Mouse (Mus musculus): ENCODE results near the gene Pcbp1.
"Not testable (repeated sequence)": the region's sequence is repeated elsewhere in the genome, so short reads cannot be mapped to it uniquely, and the experiment has no call there.

Gene Pcbp1

GRCm38 (mm10) chr6:86494767-86495166, 31.4 kb downstream of the Pcbp1 start:
- DNase-seq (ENCODE audit: low spot score): no peak

GRCm38 (mm10) chr6:86493469-86494263, 32.5 kb downstream of the Pcbp1 start:
- DNase-seq (ENCODE audit: low spot score): no peak

GRCm38 (mm10) chr6:86490413-86490812, 35.7 kb downstream of the Pcbp1 start:
- not testable (repeated sequence) for DNase-seq (ENCODE audit: low spot score)

- DNase-seq (ENCODE audit: low spot score): no peak
These were observed 36.2 kb downstream of the Pcbp1 start for GRCm38 (mm10) chr6:86489945-86490344.

GRCm38 (mm10) chr6:86488149-86488485, 38.0 kb downstream of the Pcbp1 start:
- no peak for DNase-seq (ENCODE audit: low spot score)

- DNase-seq (ENCODE audit: low spot score): peak; percentile 75
These were observed 38.6 kb downstream of the Pcbp1 start for GRCm38 (mm10) chr6:86487358-86488148.

GRCm38 (mm10) chr6:86485943-86486640, 40.0 kb downstream of the Pcbp1 start:
- DNase-seq (ENCODE audit: low spot score): no peak

- no peak for DNase-seq (ENCODE audit: low spot score)
These were observed 44.2 kb downstream of the Pcbp1 start for GRCm38 (mm10) chr6:86481871-86482270.

- peak; percentile 29 for DNase-seq (ENCODE audit: low spot score)
These were observed 45.8 kb downstream of the Pcbp1 start for GRCm38 (mm10) chr6:86480189-86480831.

- no peak for DNase-seq (ENCODE audit: low spot score)
These were observed 46.3 kb downstream of the Pcbp1 start for GRCm38 (mm10) chr6:86479816-86480188.

GRCm38 (mm10) chr6:86479311-86479710, 46.8 kb downstream of the Pcbp1 start:
- no peak for DNase-seq (ENCODE audit: low spot score)

- no peak for DNase-seq (ENCODE audit: low spot score)
These were observed 49.2 kb downstream of the Pcbp1 start for GRCm38 (mm10) chr6:86476931-86477330.

GRCm38 (mm10) chr6:86475462-86476167, 50.5 kb downstream of the Pcbp1 start:
- no peak for DNase-seq (ENCODE audit: low spot score)

- DNase-seq (ENCODE audit: low spot score): no peak
These were observed 51.4 kb downstream of the Pcbp1 start for GRCm38 (mm10) chr6:86474646-86475181.
